Mouse (Mus musculus): ENCODE measurements around the gene Nkapd1. TPM values are rescaled to one million over a fixed set of nuclear protein-coding genes. Genes with fewer than 3 reads are reported as not detected.
"Not testable (repeated sequence)": the region's sequence is repeated elsewhere in the genome, so short reads cannot be mapped to it uniquely, and the experiment has no call there.

Nkapd1 gene
- polyA plus RNA-seq, 1 experiment from 2014 or later = 21.0 TPM

GRCm38 (mm10) chr9:50646826-50647370 lies 29.6 kb upstream of the Nkapd1 start:
- WGBS = 85% methylated on average over 10 of the region's 10 CpGs
- Histone ChIP-seq H3K4me3 (ENCODE audit: low read length) (no peak overlapping the region), H3K36me3 (ENCODE audit: control insufficient read depth, insufficient read depth, low read length) (peaks cover 72% of the 10 kb centered on the region), H3K4me1 (replicated peaks; ENCODE audit: control insufficient read depth, insufficient read depth, low read length) (no peaks in the 10 kb centered on the region), H3K9me3 (ENCODE audit: control insufficient read depth, low read length) (no peaks in the 10 kb centered on the region), H3K27ac (ENCODE audit: low read length) (no peak overlapping the region), H3K9ac (ENCODE audit: low read length) (no peak overlapping the region), H3K27me3 (ENCODE audit: control insufficient read depth, insufficient read depth, low read depth, low read length) (no peaks in the 10 kb centered on the region), H3K4me2 (ENCODE audit: low read depth, low read length) (no peak overlapping the region)
- ATAC-seq (ENCODE audit: low read depth) = no peak

- Histone ChIP-seq H3K4me1 (replicated peaks; ENCODE audit: control insufficient read depth, insufficient read depth, low read length) (no peaks in the 10 kb centered on the region), H3K9me3 (ENCODE audit: control insufficient read depth, low read length) (no peaks in the 10 kb centered on the region), H3K9ac (ENCODE audit: low read length) (no peak overlapping the region), H3K4me3 (ENCODE audit: low read length) (no peak overlapping the region), H3K27ac (ENCODE audit: low read length) (no peak overlapping the region), H3K27me3 (ENCODE audit: control insufficient read depth, insufficient read depth, low read depth, low read length) (no peaks in the 10 kb centered on the region), H3K4me2 (ENCODE audit: low read depth, low read length) (no peak overlapping the region), H3K36me3 (ENCODE audit: control insufficient read depth, insufficient read depth, low read length) (peaks cover 19% of the 10 kb centered on the region)
- 91% methylated on average over 11 of the region's 11 CpGs for WGBS
- no peak for ATAC-seq (ENCODE audit: low read depth)
Observed at GRCm38 (mm10) chr9:50634270-50634669, 17.0 kb upstream of the Nkapd1 start.

GRCm38 (mm10) chr9:50633059-50633458 lies 15.8 kb upstream of the Nkapd1 start:
- ATAC-seq (ENCODE audit: low read depth) = no peak
- no peak overlapping the region for H3K4me3 ChIP-seq (ENCODE audit: low read length)
- peaks cover 17% of the 10 kb centered on the region for H3K36me3 ChIP-seq (ENCODE audit: control insufficient read depth, insufficient read depth, low read length)

GRCm38 (mm10) chr9:50632016-50632688 lies 14.9 kb upstream of the Nkapd1 start:
- ATAC-seq (ENCODE audit: low read depth) = no peak
- H3K9me3 ChIP-seq (ENCODE audit: control insufficient read depth, low read length) = no peaks in the 10 kb centered on the region
- no peak overlapping the region for H3K4me2 ChIP-seq (ENCODE audit: low read depth, low read length)
- WGBS = 85% methylated on average over 6 of the region's 6 CpGs
- no peak overlapping the region for H3K27ac ChIP-seq (ENCODE audit: low read length)
- H3K36me3 ChIP-seq (ENCODE audit: control insufficient read depth, insufficient read depth, low read length) = peaks cover 17% of the 10 kb centered on the region
- no peak overlapping the region for H3K4me3 ChIP-seq (ENCODE audit: low read length)
- no peak overlapping the region for H3K9ac ChIP-seq (ENCODE audit: low read length)
- H3K27me3 ChIP-seq (ENCODE audit: control insufficient read depth, insufficient read depth, low read depth, low read length) = no peaks in the 10 kb centered on the region
- no peaks in the 10 kb centered on the region for H3K4me1 ChIP-seq (replicated peaks; ENCODE audit: control insufficient read depth, insufficient read depth, low read length)

More at GRCm38 (mm10) chr9:50633059-50633458, 15.8 kb upstream of the Nkapd1 start:
- Histone ChIP-seq H3K4me1 (replicated peaks; ENCODE audit: control insufficient read depth, insufficient read depth, low read length) (no peaks in the 10 kb centered on the region), H3K27ac (ENCODE audit: low read length) (no peak overlapping the region), H3K9me3 (ENCODE audit: control insufficient read depth, low read length) (no peaks in the 10 kb centered on the region), H3K27me3 (ENCODE audit: control insufficient read depth, insufficient read depth, low read depth, low read length) (no peaks in the 10 kb centered on the region), H3K9ac (ENCODE audit: low read length) (no peak overlapping the region), H3K4me2 (ENCODE audit: low read depth, low read length) (no peak overlapping the region)
- 58% methylated on average over 2 of the region's 2 CpGs for WGBS

GRCm38 (mm10) chr9:50630903-50631302 lies 13.6 kb upstream of the Nkapd1 start:
- not testable (repeated sequence) for H3K27ac ChIP-seq (ENCODE audit: low read length); H3K9me3 ChIP-seq (ENCODE audit: control insufficient read depth, low read length); ATAC-seq (ENCODE audit: low read depth); H3K4me3 ChIP-seq (ENCODE audit: low read length); H3K9ac ChIP-seq (ENCODE audit: low read length); H3K4me2 ChIP-seq (ENCODE audit: low read depth, low read length); H3K27me3 ChIP-seq (ENCODE audit: control insufficient read depth, insufficient read depth, low read depth, low read length); H3K4me1 ChIP-seq (replicated peaks; ENCODE audit: control insufficient read depth, insufficient read depth, low read length)
- WGBS = 88% methylated on average over 6 of the region's 8 CpGs
- peaks cover 14% of the 10 kb centered on the region for H3K36me3 ChIP-seq (ENCODE audit: control insufficient read depth, insufficient read depth, low read length)

- H3K36me3 ChIP-seq (ENCODE audit: control insufficient read depth, insufficient read depth, low read length) = peaks cover 15% of the 10 kb centered on the region
- peak overlapping the region; percentile 99 for H3K4me3 ChIP-seq (ENCODE audit: low read length)
- no peak overlapping the region for H3K9ac ChIP-seq (ENCODE audit: low read length)
- peak overlapping the region; percentile 62 for H3K4me2 ChIP-seq (ENCODE audit: low read depth, low read length)
- H3K4me1 ChIP-seq (replicated peaks; ENCODE audit: control insufficient read depth, insufficient read depth, low read length) = peaks cover 7% of the 10 kb centered on the region
- WGBS = 56% methylated on average over 9 of the region's 9 CpGs
- no peak for ATAC-seq (ENCODE audit: low read depth)
- no peak overlapping the region for H3K27ac ChIP-seq (ENCODE audit: low read length)
- no peaks in the 10 kb centered on the region for H3K9me3 ChIP-seq (ENCODE audit: control insufficient read depth, low read length)
- H3K27me3 ChIP-seq (ENCODE audit: control insufficient read depth, insufficient read depth, low read depth, low read length) = no peaks in the 10 kb centered on the region
Observed at GRCm38 (mm10) chr9:50617794-50618330, 598 bp upstream of the Nkapd1 start.

- WGBS = 30% methylated on average over 11 of the region's 11 CpGs
- Histone ChIP-seq H3K9ac (ENCODE audit: low read length) (peak overlapping the region; percentile 98), H3K36me3 (ENCODE audit: control insufficient read depth, insufficient read depth, low read length) (peaks cover 15% of the 10 kb centered on the region), H3K4me2 (ENCODE audit: low read depth, low read length) (peak overlapping the region; percentile 62), H3K9me3 (ENCODE audit: control insufficient read depth, low read length) (no peaks in the 10 kb centered on the region), H3K27me3 (ENCODE audit: control insufficient read depth, insufficient read depth, low read depth, low read length) (no peaks in the 10 kb centered on the region), H3K4me1 (replicated peaks; ENCODE audit: control insufficient read depth, insufficient read depth, low read length) (peaks cover 7% of the 10 kb centered on the region), H3K27ac (ENCODE audit: low read length) (peak overlapping the region; percentile 98; the same call in 1 of the 2 replicates), H3K4me3 (ENCODE audit: low read length) (peak overlapping the region; percentile 99)
- no peak for ATAC-seq (ENCODE audit: low read depth)
Observed at GRCm38 (mm10) chr9:50616161-50616560, 1.1 kb downstream of the Nkapd1 start.

- H3K9ac ChIP-seq (ENCODE audit: low read length) = no peak overlapping the region
- no peaks in the 10 kb centered on the region for H3K27me3 ChIP-seq (ENCODE audit: control insufficient read depth, insufficient read depth, low read depth, low read length)
- no peak for ATAC-seq (ENCODE audit: low read depth)
- no peak overlapping the region for H3K4me2 ChIP-seq (ENCODE audit: low read depth, low read length)
- peaks cover 7% of the 10 kb centered on the region for H3K4me1 ChIP-seq (replicated peaks; ENCODE audit: control insufficient read depth, insufficient read depth, low read length)
- 79% methylated on average over 4 of the region's 4 CpGs for WGBS
- no peak overlapping the region for H3K27ac ChIP-seq (ENCODE audit: low read length)
- peaks cover 38% of the 10 kb centered on the region for H3K36me3 ChIP-seq (ENCODE audit: control insufficient read depth, insufficient read depth, low read length)
- H3K4me3 ChIP-seq (ENCODE audit: low read length) = no peak overlapping the region
- H3K9me3 ChIP-seq (ENCODE audit: control insufficient read depth, low read length) = no peaks in the 10 kb centered on the region
Observed at GRCm38 (mm10) chr9:50612115-50612514, 5.1 kb downstream of the Nkapd1 start.

- H3K9ac ChIP-seq (ENCODE audit: low read length) = peak overlapping the region; percentile 79
- peaks cover 22% of the 10 kb centered on the region for H3K36me3 ChIP-seq (ENCODE audit: control insufficient read depth, insufficient read depth, low read length)
- no peaks in the 10 kb centered on the region for H3K9me3 ChIP-seq (ENCODE audit: control insufficient read depth, low read length)
- H3K27me3 ChIP-seq (ENCODE audit: control insufficient read depth, insufficient read depth, low read depth, low read length) = no peaks in the 10 kb centered on the region
- peak overlapping the region; percentile 90 for H3K4me3 ChIP-seq (ENCODE audit: low read length)
- WGBS = 2% methylated on average over 6 of the region's 6 CpGs
- H3K4me1 ChIP-seq (replicated peaks; ENCODE audit: control insufficient read depth, insufficient read depth, low read length) = peaks cover 18% of the 10 kb centered on the region
- peak overlapping the region; percentile 86 for H3K27ac ChIP-seq (ENCODE audit: low read length)
- peak overlapping the region; percentile 92 for H3K4me2 ChIP-seq (ENCODE audit: low read depth, low read length)
- no peak for ATAC-seq (ENCODE audit: low read depth)
Observed at GRCm38 (mm10) chr9:50604338-50604737, 12.9 kb downstream of the Nkapd1 start.

Measured in lung, embryonic 16.5 days (tissue).